Mouse (Mus musculus) embryonic fibroblast, embryonic 13.5 days (primary cell): ENCODE data around the gene Specc1. TPM values are rescaled to one million over a fixed set of nuclear protein-coding genes. Genes with fewer than 3 reads are reported as not detected.

ENCODE experiments used
- H3K27ac ChIP-seq: 2 replicates; pipeline ENCODE4 v1.5.1; 2012; ENCODE audit warnings: low read length, control low read depth, inconsistent platforms; ENCODE audit not compliant: insufficient read depth
- H3K4me1 ChIP-seq: 2 replicates; pipeline ENCODE4 v1.6.1; 2011; ENCODE audit warnings: low read length; ENCODE audit not compliant: control insufficient read depth, insufficient read depth
- H3K4me3 ChIP-seq: 2 replicates; pipeline ENCODE4 v1.5.1; 2011; ENCODE audit warnings: mild to moderate bottlenecking, control low read depth, low read length; ENCODE audit not compliant: insufficient read depth
- CTCF ChIP-seq: IDR thresholded peaks from 2 replicates; pipeline ENCODE4 v1.5.1; 2011; ENCODE audit warnings: mild to moderate bottlenecking, control low read depth, low read length, moderate library complexity, borderline replicate concordance; ENCODE audit not compliant: insufficient read depth
- POLR2A ChIP-seq: IDR thresholded peaks from 2 replicates; pipeline ENCODE4 v1.6.1; 2011; ENCODE audit warnings: low read depth, mild to moderate bottlenecking, control low read depth, low read length, moderate library complexity
- polyA plus RNA-seq: library from polyadenylated mRNA; stranded (reverse); fragments of >200 nt; gene quantifications from 2 replicates; pipeline ENCODE4 v1.2.4, GENCODE M21; 2011; ENCODE audit warnings: low read depth; ENCODE audit not compliant: missing spikeins, insufficient read length

Specc1 gene
- polyA plus RNA-seq, 1 experiment, result 47.3 TPM

DNA sequence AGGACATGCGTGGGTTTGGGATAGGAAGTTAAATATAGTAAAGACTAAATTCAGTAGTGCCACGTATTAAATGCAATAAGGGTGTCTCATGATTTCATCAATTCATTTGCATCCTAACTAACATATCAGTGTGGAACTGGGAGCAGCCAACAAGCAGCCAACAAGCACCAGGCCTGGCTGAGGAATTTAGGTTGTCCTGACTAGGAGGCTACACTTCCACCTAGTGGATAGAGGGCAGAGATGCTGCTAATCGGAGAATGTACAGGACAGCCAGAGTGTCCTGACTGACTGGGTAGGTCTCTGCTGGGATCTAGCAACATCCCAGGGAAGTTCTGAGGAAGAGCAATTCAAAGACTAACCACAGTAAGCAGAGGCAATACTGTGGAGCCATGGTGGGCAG lies 88.1 kb downstream of the Specc1 start:
- no peak for TF ChIP-seq POLR2A
- TF ChIP-seq CTCF, result peak; percentile 70
- H3K27ac ChIP-seq, result no peak overlapping the region
- H3K4me1 ChIP-seq, result no peaks in the 10 kb centered on the region
- no peak overlapping the region for H3K4me3 ChIP-seq

DNA sequence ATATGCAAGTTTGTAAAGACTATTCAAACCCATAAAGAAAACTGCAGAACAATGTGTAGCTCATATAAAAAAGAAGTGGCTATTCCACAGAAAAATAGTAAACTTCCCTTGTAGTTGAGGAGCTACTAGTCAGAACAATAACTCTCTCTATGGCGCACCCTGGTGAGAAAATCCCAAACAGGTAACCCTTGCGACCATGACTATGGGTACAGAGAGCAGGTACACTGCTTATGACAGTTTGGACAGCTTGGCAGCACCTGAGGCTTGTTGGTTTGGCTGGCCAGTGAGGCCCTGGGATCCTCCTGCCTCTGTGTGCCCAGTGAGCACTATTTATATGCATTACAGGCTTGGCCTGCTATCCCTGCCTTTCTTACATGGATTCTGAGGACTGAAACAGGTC lies 89.4 kb downstream of the Specc1 start:
- Histone ChIP-seq H3K27ac (no peak overlapping the region), H3K4me3 (no peak overlapping the region), H3K4me1 (no peaks in the 10 kb centered on the region)
- TF ChIP-seq CTCF (no peak), POLR2A (no peak)

DNA sequence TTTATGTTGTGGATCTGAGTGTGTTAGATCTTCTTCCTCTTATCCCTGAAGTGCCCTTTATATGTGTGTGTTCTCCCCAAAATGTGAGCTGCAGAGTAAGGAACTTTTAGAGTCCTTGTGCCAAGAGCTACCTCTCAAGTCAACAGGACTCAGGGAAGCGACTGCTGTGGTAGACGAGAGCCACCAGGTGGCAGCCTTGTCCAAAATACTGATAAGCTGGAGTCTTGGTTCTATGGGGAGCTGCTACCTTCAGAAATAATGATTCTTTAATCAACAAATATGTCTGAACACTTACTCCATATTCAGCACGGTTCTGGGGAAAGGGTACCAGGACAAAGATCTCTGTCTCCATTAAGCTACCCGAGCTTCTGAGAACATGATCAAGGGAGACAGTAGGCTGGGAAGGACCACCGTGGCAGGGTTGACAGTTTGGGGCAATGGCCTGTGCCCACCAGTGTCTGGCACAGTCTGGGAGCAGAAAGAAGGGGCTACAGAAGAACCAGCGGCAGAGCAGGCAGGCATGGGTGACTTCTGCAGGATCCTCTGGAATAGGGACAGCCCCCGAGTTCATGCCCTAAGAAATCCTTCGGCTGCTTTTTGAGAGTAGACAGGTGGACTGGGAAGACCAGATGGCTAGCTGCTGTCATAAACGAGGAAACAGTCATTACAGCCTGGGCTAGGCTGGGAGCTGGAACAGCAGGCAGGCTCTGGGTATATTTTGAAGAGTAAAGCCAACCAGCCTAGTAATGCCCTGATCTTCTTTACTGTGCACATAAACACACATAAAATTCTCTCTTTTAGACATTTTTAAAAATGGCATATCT lies 91.5 kb downstream of the Specc1 start:
- Histone ChIP-seq H3K27ac (no peak overlapping the region), H3K4me1 (no peaks in the 10 kb centered on the region), H3K4me3 (no peak overlapping the region)
- TF ChIP-seq POLR2A, result no peak
- TF ChIP-seq CTCF, result peak; percentile 53; the same call in 1 of the 2 replicates

- Histone ChIP-seq H3K27ac (no peak overlapping the region), H3K4me1 (no peaks in the 10 kb centered on the region), H3K4me3 (no peak overlapping the region)
- TF ChIP-seq CTCF, result no peak
- no peak for TF ChIP-seq POLR2A
Observed at GRCm38 (mm10) chr11:62049170-62049569, 92.6 kb downstream of the Specc1 start.

DNA sequence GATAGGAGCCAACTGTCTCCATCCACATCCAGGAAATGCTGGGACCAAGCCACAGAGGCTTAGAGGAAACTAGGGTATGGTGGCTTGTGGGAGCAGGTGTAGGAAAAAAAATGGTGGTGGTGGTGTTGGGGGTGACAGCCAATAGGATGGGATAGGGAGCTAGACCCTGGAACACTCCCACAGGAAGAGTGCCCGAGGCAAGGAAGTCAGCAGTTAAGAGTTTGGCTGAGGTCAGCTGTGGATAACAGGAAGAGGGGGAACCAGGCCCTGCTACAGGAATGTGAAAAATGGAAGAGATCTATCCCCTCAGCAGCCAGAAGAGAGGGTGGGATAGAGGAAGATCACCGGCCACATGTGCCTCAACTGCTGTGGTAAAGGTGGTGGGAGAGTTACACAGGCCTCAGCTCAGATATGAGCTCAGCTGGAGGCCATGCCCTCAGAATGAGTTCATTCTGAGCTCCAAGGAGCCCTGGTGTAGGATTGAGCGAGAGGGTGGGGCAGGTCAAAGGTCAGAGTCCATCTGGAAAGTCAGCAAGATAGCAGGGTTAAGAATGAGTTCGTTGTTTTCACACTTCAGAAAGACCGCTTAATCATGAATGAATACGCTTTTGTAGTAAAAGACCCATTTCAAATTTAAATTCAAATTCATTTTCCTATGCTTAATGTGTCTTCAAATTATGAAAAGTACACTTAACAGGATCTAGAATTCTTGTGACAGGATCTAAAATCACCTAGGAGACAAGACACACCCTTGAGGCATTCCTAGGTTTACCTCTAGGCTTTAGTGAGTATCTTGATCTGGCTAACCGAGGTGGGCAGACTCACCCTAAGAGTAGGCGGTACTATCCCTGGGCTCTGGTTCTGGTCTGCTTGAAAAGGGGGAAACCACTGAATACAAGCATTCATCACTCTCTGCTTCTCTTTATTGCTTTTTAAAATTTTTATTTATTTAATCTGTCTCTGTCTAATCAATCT lies 94.1 kb downstream of the Specc1 start:
- TF ChIP-seq POLR2A (no peak), CTCF (no peak)
- no peaks in the 10 kb centered on the region for H3K4me1 ChIP-seq
- no peak overlapping the region for H3K27ac ChIP-seq
- no peak overlapping the region for H3K4me3 ChIP-seq

GRCm38 (mm10) chr11:62051487-62051886 lies 94.9 kb downstream of the Specc1 start:
- Histone ChIP-seq H3K4me1 (no peaks in the 10 kb centered on the region), H3K27ac (no peak overlapping the region), H3K4me3 (no peak overlapping the region)
- TF ChIP-seq CTCF, result no peak
- TF ChIP-seq POLR2A, result no peak

DNA sequence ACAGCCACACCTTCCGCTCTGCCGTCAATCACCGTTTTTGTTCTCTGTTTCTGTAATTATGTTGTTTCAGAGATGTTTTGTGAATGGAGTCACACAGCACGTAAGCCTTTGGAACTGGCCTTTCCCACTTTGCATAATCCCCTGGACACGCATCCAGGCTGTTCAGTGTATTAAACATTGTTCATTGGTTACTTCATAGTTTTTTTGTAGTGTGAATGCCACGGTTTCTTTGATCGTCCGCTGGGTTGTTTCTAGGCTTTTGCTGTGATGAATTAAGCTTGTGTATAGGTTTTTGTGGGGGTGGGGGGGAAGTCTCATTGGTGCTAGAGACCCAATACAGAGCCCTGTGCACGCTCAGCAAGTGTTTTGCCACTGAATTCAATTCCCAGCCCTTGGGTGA lies 97.4 kb downstream of the Specc1 start:
- Histone ChIP-seq H3K27ac (no peak overlapping the region), H3K4me3 (no peak overlapping the region), H3K4me1 (no peaks in the 10 kb centered on the region; the same call in 1 of the 2 replicates)
- TF ChIP-seq POLR2A, result no peak
- no peak for TF ChIP-seq CTCF

GRCm38 (mm10) chr11:62064565-62064964 lies 108.0 kb downstream of the Specc1 start:
- Histone ChIP-seq H3K4me1 (no peaks in the 10 kb centered on the region), H3K4me3 (no peak overlapping the region), H3K27ac (no peak overlapping the region)
- TF ChIP-seq POLR2A (no peak), CTCF (no peak)

DNA sequence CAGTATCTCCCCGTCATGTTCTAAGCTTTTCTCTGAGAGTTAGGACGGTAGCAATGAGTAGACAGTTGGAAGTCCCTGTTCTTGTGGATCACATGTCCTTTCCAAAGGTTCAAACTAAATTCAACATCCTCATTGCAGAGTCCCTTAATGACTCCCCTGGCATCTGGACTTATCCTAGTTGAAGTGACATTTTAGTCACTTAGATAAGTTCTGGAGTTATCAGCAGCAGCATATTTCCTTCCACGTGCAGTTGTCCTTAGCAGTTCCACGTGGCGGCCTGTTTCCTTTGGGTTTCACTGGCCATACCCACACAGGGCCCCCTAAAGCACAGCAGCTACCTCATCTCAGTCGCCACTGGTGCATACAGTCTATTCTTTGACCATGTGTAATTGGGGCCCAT lies 109.1 kb downstream of the Specc1 start:
- H3K4me3 ChIP-seq, result no peak overlapping the region
- no peak overlapping the region for H3K27ac ChIP-seq
- no peak for TF ChIP-seq POLR2A
- TF ChIP-seq CTCF, result no peak
- H3K4me1 ChIP-seq, result 0 out of 2 replicates have a peak, but pooled peaks cover 2% of the 10 kb centered on the region
